Mouse (Mus musculus): ENCODE measurements at regions not wholly inside any gene's neighbourhood (a gene's known extent, or its start where the extent isn't known, plus 50 kb on each side); places are given as distances from the start of the nearest gene placed in this dataset.

GRCm38 (mm10) chr1:190309831-190310230 lies 139.3 kb upstream of the Prox1 start:
- no peak for DNase-seq (ENCODE audit: low read depth, low spot score)

GRCm38 (mm10) chr1:190307751-190308150 lies 137.2 kb upstream of the Prox1 start:
- DNase-seq (ENCODE audit: low read depth, low spot score) = no peak

- DNase-seq (ENCODE audit: low read depth, low spot score) = no peak
Observed at GRCm38 (mm10) chr1:190297666-190298327, 127.3 kb upstream of the Prox1 start.

- DNase-seq (ENCODE audit: low read depth, low spot score) = no peak
Observed at GRCm38 (mm10) chr1:190290061-190290460, 119.5 kb upstream of the Prox1 start.

DNA sequence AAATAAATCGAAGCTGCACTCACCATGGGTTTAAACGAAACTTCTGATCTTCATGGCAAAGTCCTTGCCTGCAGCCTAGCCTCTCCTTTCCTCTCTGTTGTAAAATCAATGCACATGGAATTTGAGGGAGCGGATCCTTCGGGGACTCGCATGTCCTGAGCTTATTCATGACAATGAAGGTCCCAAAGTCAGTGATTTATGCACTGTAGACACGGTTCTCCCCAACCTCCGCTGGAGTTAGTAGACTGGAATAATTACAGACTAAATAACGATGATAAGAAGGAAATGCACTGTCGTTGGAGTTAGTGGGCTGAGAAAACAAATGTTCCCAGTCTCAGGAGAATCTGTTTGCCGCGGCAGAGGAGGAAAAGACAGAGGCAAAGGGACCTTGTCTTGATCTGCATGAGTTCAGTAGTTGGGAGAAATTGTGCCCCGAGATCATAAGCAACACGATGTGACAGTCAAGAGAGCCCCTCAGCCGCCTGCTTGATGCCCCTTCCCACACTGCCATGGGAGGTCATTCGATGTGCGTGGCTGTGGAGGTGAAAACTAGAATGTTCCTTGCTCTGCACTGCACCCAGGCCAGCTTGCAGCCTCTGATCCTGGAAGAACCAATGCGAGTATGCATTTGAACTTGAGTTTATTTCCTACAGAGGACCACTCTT lies 116.1 kb upstream of the Prox1 start:
- no peak for DNase-seq (ENCODE audit: low read depth, low spot score)

DNA sequence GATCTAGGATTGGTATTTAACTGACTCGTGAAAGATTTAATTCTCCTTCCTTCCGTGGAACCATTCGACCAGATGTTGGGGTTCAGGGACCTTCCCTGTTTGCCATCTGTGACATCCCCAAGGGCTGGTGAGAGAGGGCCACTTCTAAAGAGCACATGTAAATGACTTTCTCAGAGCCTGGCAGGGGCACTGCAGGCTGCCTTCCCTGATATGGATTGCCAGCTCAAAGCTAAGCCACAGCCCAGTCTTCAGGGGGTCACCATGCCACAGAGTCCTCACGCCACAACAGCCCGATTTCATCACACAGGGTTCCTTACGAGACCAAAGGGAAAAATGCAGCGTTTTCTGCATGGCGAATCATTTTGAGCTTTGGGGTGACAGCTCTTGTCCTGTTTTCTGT lies 115.1 kb upstream of the Prox1 start:
- no peak for DNase-seq (ENCODE audit: low read depth, low spot score)

DNA sequence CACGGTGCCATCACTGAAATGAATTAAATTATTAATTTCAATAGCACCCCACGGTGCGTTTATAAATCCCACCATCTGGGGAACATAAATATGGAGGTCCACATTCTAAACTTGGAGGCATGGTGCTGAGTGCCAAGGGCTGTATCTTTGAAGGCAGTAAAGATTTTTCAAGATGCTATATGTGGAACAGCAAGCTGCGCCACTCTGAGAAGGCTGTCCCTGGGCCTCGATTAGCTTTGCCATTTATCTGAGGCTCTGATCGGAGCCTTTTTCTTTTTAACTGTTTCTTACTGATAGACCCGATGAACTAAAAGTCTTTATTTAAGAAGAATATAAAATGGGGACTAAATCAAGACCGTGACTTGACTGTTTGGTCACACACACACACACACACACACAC lies 114.5 kb upstream of the Prox1 start:
- no peak for DNase-seq (ENCODE audit: low read depth, low spot score)

GRCm38 (mm10) chr1:190284138-190284537 lies 113.6 kb upstream of the Prox1 start:
- DNase-seq (ENCODE audit: low read depth, low spot score) = no peak

DNA sequence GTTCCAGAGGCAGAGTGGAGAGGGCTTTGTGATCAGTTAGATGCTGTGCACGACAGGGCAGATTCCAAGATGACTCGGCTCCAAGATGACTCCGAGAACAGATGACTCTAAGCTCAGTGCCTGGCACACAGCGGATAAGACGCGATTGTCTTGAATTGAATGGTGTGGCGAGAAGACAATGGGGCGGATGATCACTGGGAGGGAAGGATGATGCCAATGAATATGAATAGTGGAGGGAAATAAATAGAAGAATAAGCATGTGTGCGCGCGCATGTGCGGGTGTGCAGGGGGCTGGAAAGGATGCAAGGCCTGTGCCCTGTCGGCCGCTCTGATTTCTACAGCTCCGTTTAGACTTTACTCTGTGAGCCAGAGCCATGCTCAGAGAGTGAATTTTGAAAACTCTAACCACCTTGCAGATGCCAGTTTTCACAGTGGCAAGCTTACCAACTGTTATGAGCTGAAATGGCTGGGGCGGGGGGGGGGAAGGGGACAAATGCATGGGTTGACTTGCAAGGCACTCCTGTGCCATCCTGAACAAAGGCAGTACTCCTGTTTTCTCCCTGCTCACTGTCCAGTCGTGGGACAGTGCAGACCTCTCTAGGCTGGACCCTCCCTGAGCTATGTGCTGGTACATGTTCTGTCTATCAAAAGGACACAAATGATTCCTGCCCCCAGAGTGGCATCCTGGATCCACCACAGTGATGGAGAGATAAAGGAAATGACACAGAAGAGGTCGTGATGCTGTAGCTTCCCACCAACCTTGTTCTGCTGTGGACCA lies 109.8 kb upstream of the Prox1 start:
- DNase-seq (ENCODE audit: low read depth, low spot score) = no peak

- no peak for DNase-seq (ENCODE audit: low read depth, low spot score)
Observed at GRCm38 (mm10) chr1:190274911-190275310, 104.4 kb upstream of the Prox1 start.

- DNase-seq (ENCODE audit: low read depth, low spot score) = no peak
Observed at GRCm38 (mm10) chr1:190270784-190271385, 100.4 kb upstream of the Prox1 start.

- DNase-seq (ENCODE audit: low read depth, low spot score) = no peak
Observed at GRCm38 (mm10) chr1:190269181-190269580, 98.7 kb upstream of the Prox1 start.

DNA sequence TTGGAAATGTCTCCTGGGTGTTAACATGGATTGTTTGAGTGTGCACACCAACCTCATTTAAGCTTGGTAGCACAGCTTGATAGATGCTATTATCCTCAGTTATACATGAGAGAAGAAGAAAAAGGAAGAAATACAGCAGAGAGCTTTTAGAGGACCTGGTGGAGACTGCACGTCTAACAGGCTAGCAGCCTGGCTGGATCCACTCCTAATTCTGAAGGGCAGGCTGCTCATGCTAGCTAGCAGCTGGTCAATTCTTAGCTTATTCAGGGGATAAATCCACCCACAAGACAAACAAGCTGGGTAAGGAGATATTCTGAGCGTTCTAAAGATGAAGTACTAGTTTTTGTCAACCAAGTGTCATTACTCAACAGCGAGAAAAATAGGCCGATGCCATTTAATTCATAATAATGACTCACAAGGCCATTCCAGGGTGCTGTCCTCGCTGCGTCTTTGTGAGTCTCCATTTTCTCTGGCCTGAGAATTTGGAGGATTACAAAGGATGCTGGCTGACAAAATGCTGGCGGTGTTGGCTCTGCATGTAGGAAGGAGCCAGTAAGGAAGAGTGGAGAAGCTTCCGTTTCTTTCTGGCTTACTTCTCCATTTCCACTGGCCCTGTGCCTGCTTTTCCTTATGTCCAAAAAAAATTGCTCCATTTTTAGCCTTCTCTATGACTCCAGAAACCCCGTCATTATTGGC lies 94.7 kb upstream of the Prox1 start:
- no peak for DNase-seq (ENCODE audit: low read depth, low spot score)

DNA sequence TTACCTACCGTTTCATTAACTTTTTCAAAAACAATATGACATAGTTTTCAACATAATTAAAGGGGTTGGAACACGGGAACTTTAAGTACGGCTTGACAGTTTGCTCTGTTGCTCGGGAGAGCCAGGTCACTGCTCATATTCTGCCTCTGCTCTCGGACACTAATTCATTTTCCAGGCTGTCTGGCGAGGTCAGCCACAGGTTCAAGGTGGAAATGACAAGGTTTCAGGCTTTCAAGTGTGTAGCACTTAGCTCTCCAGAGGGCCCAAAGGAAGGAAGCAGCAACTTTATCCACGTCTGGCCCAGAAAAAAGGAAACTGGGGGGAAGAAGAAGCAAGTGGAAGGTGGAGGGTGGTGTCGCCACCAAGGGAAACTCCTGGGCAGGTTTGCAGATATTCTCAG lies 94.0 kb upstream of the Prox1 start:
- DNase-seq (ENCODE audit: low read depth, low spot score) = no peak

- no peak for DNase-seq (ENCODE audit: low read depth, low spot score)
Observed at GRCm38 (mm10) chr1:190263620-190264019, 93.1 kb upstream of the Prox1 start.

GRCm38 (mm10) chr1:190259576-190259975 lies 89.1 kb upstream of the Prox1 start:
- DNase-seq (ENCODE audit: low read depth, low spot score) = no peak

GRCm38 (mm10) chr1:190250574-190251246 lies 80.2 kb upstream of the Prox1 start:
- no peak for DNase-seq (ENCODE audit: low read depth, low spot score)

- no peak for DNase-seq (ENCODE audit: low read depth, low spot score)
Observed at GRCm38 (mm10) chr1:190242526-190242925, 72.0 kb upstream of the Prox1 start.

DNA sequence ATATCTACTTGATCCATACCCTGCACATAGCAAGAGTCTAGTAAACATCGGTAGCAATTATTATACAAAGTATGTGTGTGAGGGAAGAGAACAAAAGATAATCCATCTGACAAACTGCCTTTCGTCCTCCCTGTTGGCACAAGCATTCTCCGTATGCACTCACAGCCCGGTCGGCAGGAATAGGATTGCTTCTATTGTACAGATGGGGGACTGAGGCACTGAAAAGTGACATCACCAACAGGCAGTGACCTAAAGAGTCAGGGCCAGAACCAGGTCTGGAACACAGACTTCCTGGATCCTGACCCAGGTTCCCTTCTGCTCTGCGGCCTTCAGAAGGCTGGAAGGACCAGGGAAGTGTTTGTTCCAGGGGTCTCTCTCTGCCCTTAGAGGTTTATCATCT lies 69.3 kb upstream of the Prox1 start:
- no peak for DNase-seq (ENCODE audit: low read depth, low spot score)

- no peak for DNase-seq (ENCODE audit: low read depth, low spot score)
Observed at GRCm38 (mm10) chr1:190230866-190231265, 60.4 kb upstream of the Prox1 start.

DNA sequence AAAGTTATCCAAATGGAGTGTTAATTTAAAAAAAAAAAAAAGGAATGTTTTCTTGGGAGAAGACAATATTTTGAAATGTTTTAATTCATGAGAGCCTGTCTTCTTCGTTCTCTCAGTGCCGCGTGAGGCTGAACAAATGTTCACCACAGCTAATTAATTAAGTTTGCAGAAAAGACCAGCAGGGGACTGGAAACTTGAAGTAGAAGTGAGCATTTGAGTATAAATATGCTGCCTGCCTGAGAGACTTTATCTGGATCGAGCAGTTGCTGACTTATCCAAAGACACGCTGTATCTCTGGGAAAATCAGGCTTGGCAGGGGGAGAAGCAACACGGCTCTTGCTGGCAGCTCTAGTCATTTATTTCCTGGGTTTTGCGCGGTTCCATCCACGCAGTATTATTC lies 49.9 kb upstream of the Prox1 start:
- no peak for DNase-seq (ENCODE audit: low read depth, low spot score)

Measured in 3T3-L1 (cell line).